Mouse (Mus musculus): Measurements from ENCODE around the gene Grik1.

DNA sequence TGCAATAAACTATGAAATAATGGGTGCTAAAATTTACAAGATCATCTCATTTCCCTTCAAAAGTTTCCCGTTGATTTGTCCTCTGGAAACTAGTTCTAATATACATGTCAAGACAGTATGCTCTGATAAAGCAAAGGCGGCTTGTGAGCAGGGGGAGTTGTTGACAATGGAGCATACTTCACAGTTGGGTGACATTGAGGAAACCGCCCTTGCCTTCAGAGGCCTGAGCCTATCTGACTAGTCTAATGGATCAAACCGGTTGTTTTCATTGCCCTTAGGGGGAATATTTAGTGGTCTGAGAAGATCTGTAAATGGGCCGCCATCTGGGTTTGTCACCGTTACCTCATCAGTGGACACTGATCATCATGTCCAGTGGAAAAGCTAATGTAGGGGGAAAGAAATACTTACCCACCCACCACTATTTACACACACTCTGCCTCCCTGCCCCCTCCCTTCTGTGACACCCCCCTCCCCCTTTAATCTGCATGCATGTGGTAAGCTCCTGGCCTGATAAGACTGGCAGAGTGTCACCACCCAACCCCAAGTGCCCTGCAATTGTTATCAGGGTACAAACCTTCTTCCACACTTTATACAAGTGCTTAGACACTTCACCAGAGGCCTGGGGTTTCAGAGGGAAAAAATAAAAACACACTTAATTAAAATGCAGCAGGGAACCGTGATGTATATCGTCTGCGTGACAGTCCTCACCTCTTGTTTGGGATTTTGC is 335.2 kb downstream of the Grik1 start:
- TF ChIP-seq POLR2A (IDR thresholded peaks at IDR 0.05; ENCODE audit: borderline replicate concordance, extremely low read depth, insufficient read depth, insufficient read length, poor library complexity, severe bottlenecking) = no peak
- TF ChIP-seq CTCF (IDR thresholded peaks at IDR 0.05; ENCODE audit: borderline replicate concordance, extremely low read depth, insufficient read depth, insufficient read length) = no peak

Data from brain, embryonic 14.5 days (tissue).